Mouse (Mus musculus): ENCODE measurements around the gene Gpr68. TPM values are rescaled to one million over a fixed set of nuclear protein-coding genes. Genes with fewer than 3 reads are reported as not detected.

Gpr68 gene
- total and polyA plus RNA-seq, 2 experiments from 2014 or later = 6.0 to 29.5 TPM

- ATAC-seq = peak; percentile 24; the same call in 1 of the 2 replicates
- Histone ChIP-seq H3K36me3 (ENCODE audit: insufficient read depth, low read length) (peaks cover 17% of the 10 kb centered on the region; the same call in 1 of the 2 replicates), H3K27ac (no peak overlapping the region), H3K9me3 (ENCODE audit: low read length) (no peaks in the 10 kb centered on the region), H3K4me3 (ENCODE audit: low read length) (no peak overlapping the region), H3K9ac (replicated peaks; ENCODE audit: low read length) (no peak overlapping the region), H3K27me3 (ENCODE audit: insufficient read depth, low read length) (no peaks in the 10 kb centered on the region), H3K4me1 (ENCODE audit: insufficient read depth, low read length) (no peaks in the 10 kb centered on the region), H3K4me2 (ENCODE audit: low read depth, low read length) (no peak overlapping the region)
- peak; percentile 16 for DNase-seq (ENCODE audit: low spot score)
- 57% methylated on average over 21 of the region's 21 CpGs for WGBS
- TF ChIP-seq CTCF (IDR thresholded peaks at IDR 0.05; ENCODE audit: low read depth) = no peak
These were observed 29.7 kb upstream of the Gpr68 start for GRCm38 (mm10) chr12:100937441-100938360.

GRCm38 (mm10) chr12:100936737-100937136 lies 28.7 kb upstream of the Gpr68 start:
- Histone ChIP-seq H3K27ac (no peak overlapping the region), H3K9ac (replicated peaks; ENCODE audit: low read length) (no peak overlapping the region), H3K4me3 (ENCODE audit: low read length) (no peak overlapping the region), H3K9me3 (ENCODE audit: low read length) (no peaks in the 10 kb centered on the region), H3K4me1 (ENCODE audit: insufficient read depth, low read length) (no peaks in the 10 kb centered on the region), H3K4me2 (ENCODE audit: low read depth, low read length) (no peak overlapping the region), H3K36me3 (ENCODE audit: insufficient read depth, low read length) (peaks cover 20% of the 10 kb centered on the region; the same call in 1 of the 2 replicates), H3K27me3 (ENCODE audit: insufficient read depth, low read length) (no peaks in the 10 kb centered on the region)
- DNase-seq (ENCODE audit: low spot score) (no peak), ATAC-seq (no peak)
- no peak for TF ChIP-seq CTCF (IDR thresholded peaks at IDR 0.05; ENCODE audit: low read depth)
- WGBS = 75% methylated on average over 4 of the region's 4 CpGs

- H3K4me2 ChIP-seq (ENCODE audit: low read depth, low read length) = no peak overlapping the region
- H3K36me3 ChIP-seq (ENCODE audit: insufficient read depth, low read length) = peaks cover 21% of the 10 kb centered on the region; the same call in 1 of the 2 replicates
- no peaks in the 10 kb centered on the region for H3K4me1 ChIP-seq (ENCODE audit: insufficient read depth, low read length)
- H3K27me3 ChIP-seq (ENCODE audit: insufficient read depth, low read length) = no peaks in the 10 kb centered on the region
- H3K27ac ChIP-seq = no peak overlapping the region
- TF ChIP-seq CTCF (IDR thresholded peaks at IDR 0.05; ENCODE audit: low read depth) = peak; percentile 92
- no peaks in the 10 kb centered on the region for H3K9me3 ChIP-seq (ENCODE audit: low read length)
- DNase-seq (ENCODE audit: low spot score) (peak; percentile 86), ATAC-seq (peak; percentile 59)
- no peak overlapping the region for H3K9ac ChIP-seq (replicated peaks; ENCODE audit: low read length)
- no peak overlapping the region for H3K4me3 ChIP-seq (ENCODE audit: low read length)
- WGBS = 16% methylated on average over 2 of the region's 2 CpGs
These were observed 28.1 kb upstream of the Gpr68 start for GRCm38 (mm10) chr12:100936116-100936515.

DNA sequence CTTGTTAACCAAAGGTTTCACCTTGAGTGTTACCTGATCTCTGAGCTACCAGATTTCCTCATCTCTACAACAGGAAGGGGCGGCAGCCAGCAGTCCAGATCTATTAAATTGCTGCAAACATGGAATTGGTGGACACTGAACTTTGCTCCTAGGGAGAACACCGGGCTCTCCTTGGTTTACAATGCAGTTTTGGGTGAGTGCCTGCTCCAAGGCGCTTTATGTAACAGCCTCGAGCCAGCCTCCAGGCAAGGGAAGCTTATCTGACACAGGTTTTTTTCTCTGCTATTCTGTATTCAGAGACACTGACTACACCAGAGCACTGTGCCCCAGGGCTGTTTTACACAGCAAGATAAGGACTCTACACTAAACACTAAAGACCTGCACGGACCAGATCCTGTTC lies 26.8 kb upstream of the Gpr68 start:
- Histone ChIP-seq H3K27me3 (ENCODE audit: insufficient read depth, low read length) (no peaks in the 10 kb centered on the region), H3K27ac (no peak overlapping the region), H3K4me2 (ENCODE audit: low read depth, low read length) (no peak overlapping the region), H3K4me1 (ENCODE audit: insufficient read depth, low read length) (no peaks in the 10 kb centered on the region), H3K9ac (replicated peaks; ENCODE audit: low read length) (no peak overlapping the region), H3K36me3 (ENCODE audit: insufficient read depth, low read length) (peaks cover 20% of the 10 kb centered on the region; the same call in 1 of the 2 replicates), H3K9me3 (ENCODE audit: low read length) (no peaks in the 10 kb centered on the region), H3K4me3 (ENCODE audit: low read length) (no peak overlapping the region)
- no peak for TF ChIP-seq CTCF (IDR thresholded peaks at IDR 0.05; ENCODE audit: low read depth)
- DNase-seq (ENCODE audit: low spot score) (no peak), ATAC-seq (no peak)
- 94% methylated on average over 5 of the region's 5 CpGs for WGBS

DNA sequence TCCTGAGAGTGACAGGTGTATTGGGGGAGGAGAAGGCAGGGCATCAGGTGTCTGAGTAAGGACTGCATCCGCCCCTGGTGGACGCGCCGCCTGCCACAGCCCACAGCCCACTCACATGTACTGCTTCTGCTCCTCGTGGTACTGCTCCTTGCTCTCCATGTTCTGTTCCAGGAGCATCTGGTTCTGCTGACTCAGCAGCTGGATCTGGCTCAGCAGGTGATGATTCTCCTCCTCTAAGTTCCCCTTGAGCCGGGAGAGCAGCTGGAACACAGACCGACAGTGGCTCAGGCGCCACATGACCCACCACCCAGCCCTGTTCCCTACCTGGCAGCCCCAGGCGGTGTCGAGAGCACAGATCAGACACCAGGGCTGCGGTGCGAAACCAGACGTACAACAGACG lies 23.7 kb upstream of the Gpr68 start:
- H3K9me3 ChIP-seq (ENCODE audit: low read length) = no peaks in the 10 kb centered on the region
- no peak overlapping the region for H3K27ac ChIP-seq
- H3K27me3 ChIP-seq (ENCODE audit: insufficient read depth, low read length) = no peaks in the 10 kb centered on the region
- no peak overlapping the region for H3K9ac ChIP-seq (replicated peaks; ENCODE audit: low read length)
- 94% methylated on average over 14 of the region's 14 CpGs for WGBS
- ATAC-seq (no peak), DNase-seq (ENCODE audit: low spot score) (no peak)
- no peak for TF ChIP-seq CTCF (IDR thresholded peaks at IDR 0.05; ENCODE audit: low read depth)
- peaks cover 18% of the 10 kb centered on the region; the same call in 1 of the 2 replicates for H3K36me3 ChIP-seq (ENCODE audit: insufficient read depth, low read length)
- no peaks in the 10 kb centered on the region for H3K4me1 ChIP-seq (ENCODE audit: insufficient read depth, low read length)
- H3K4me3 ChIP-seq (ENCODE audit: low read length) = no peak overlapping the region
- no peak overlapping the region for H3K4me2 ChIP-seq (ENCODE audit: low read depth, low read length)

- no peak for DNase-seq (ENCODE audit: low spot score)
- Histone ChIP-seq H3K4me3 (ENCODE audit: low read length) (no peak overlapping the region), H3K27me3 (ENCODE audit: insufficient read depth, low read length) (no peaks in the 10 kb centered on the region), H3K27ac (no peak overlapping the region), H3K4me2 (ENCODE audit: low read depth, low read length) (no peak overlapping the region), H3K9me3 (ENCODE audit: low read length) (no peaks in the 10 kb centered on the region), H3K36me3 (ENCODE audit: insufficient read depth, low read length) (peaks cover 18% of the 10 kb centered on the region; the same call in 1 of the 2 replicates), H3K4me1 (ENCODE audit: insufficient read depth, low read length) (no peaks in the 10 kb centered on the region), H3K9ac (replicated peaks; ENCODE audit: low read length) (no peak overlapping the region)
- no peak for ATAC-seq
- 94% methylated on average over 9 of the region's 9 CpGs for WGBS
- no peak for TF ChIP-seq CTCF (IDR thresholded peaks at IDR 0.05; ENCODE audit: low read depth)
These were observed 20.3 kb upstream of the Gpr68 start for GRCm38 (mm10) chr12:100928286-100928685.
